Mouse (Mus musculus) heart, postnatal 14 days (tissue): ENCODE measurements around the gene Nipsnap3b. TPM values are rescaled to one million over a fixed set of nuclear protein-coding genes. Genes with fewer than 3 reads are reported as not detected.

Experiments
- DNase-seq, 2 experiments: peaks; one replicate each; pipeline ENCODE4 v3.0.0; 2021 to 2022
- intact Hi-C: fragments of 180-260 bp; cut with DNase I; formaldehyde crosslinking; loops from one replicate; pipeline ENCODE4 v1.15.1; 2025
- total RNA-seq, 2 experiments: library from RNA; stranded (reverse); gene quantifications; 2 replicates each; pipeline ENCODE4 v1.2.3; 2021

Nipsnap3b gene
- total RNA-seq, 2 experiments from 2014 or later = 7.2 to 8.2 TPM

DNA sequence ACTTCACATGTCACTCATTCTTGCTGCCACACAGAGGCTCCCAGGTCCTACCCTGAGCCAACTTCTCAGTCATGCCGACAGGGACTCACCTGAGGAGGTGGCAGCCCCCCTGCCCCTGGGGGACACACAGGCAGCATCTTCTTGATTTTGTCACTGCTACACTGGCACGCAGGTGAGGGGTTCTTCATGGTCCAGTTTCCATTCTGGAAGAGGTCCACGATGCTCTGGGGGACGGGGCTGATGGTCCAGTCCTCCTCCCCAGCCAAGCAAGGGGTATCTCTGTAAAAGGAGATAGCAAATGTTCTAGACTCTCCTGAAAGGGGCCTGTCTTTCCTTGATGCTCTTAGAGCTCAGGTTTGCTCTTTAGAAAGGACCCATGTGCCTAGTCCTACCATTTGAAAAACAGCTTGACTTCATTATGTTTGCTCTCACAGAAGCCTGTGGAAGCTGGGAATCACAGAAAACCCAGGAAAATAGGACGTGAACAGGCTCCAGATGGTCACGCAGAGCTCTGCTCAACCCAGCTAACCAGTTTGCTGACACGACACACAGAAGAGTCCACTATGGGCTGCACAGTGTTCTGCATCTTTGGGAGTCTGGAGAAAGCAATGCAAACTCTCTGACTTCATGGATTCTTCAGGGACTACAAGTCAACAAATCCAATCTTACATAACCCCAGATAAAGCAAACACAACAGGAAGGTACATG lies 50.8 kb downstream of the Nipsnap3b start:
- intact Hi-C loops = no loop called here
- DNase-seq = no peak

Other genes with a start within 250 kb of the Nipsnap3b start
- gene Olfr275, start 197.3 kb upstream of the Nipsnap3b start, total RNA-seq = not detected
- gene Olfr273, start 152.6 kb upstream of the Nipsnap3b start, total RNA-seq = not detected
- not detected for gene Olfr272, start 92.7 kb upstream of the Nipsnap3b start, total RNA-seq
- gene Olfr270, start 47.3 kb upstream of the Nipsnap3b start, total RNA-seq = not detected
- gene Nipsnap3a, start 22.6 kb upstream of the Nipsnap3b start, total RNA-seq = not detected
- 10 to 100 TPM; 22.8 to 33.6 TPM for gene Abca1, start 148.0 kb downstream of the Nipsnap3b start, total RNA-seq